Mouse (Mus musculus) neural tube, embryonic 14.5 days (tissue): ENCODE data around the gene Mamdc2. TPM values are rescaled to one million over a fixed set of nuclear protein-coding genes. Genes with fewer than 3 reads are reported as not detected.
"Not testable (repeated sequence)": the region's sequence is repeated elsewhere in the genome, so short reads cannot be mapped to it uniquely, and the experiment has no call there.

Experiments
- ATAC-seq: fragments of 200-750 bp; cut with Nextera tagmentation; 2 replicates; pipeline ENCODE4 v1.8.0; 2017; ENCODE audit warnings: low read depth, mild to moderate bottlenecking, moderate TSS enrichment, moderate library complexity
- H3K27ac ChIP-seq: fragments of 300-500 bp; sonication (generic); 2 replicates; pipeline ENCODE4 v1.5.1; 2014; ENCODE audit warnings: low read depth, mild to moderate bottlenecking, control low read depth, low read length, moderate library complexity, mixed read lengths
- H3K27me3 ChIP-seq: fragments of 300-500 bp; sonication (generic); 2 replicates; pipeline ENCODE4 v1.6.1; 2014; ENCODE audit warnings: low read length; ENCODE audit not compliant: control insufficient read depth, insufficient read depth
- H3K36me3 ChIP-seq: fragments of 300-500 bp; sonication (generic); 2 replicates; pipeline ENCODE4 v1.6.1; 2014; ENCODE audit warnings: low read length, mixed read lengths; ENCODE audit not compliant: control insufficient read depth, insufficient read depth
- H3K4me1 ChIP-seq: fragments of 300-500 bp; sonication (generic); 2 replicates; pipeline ENCODE4 v1.6.1; 2014; ENCODE audit warnings: low read length; ENCODE audit not compliant: control insufficient read depth, insufficient read depth
- H3K4me2 ChIP-seq: fragments of 300-500 bp; sonication (generic); 2 replicates; pipeline ENCODE4 v1.6.1; 2014; ENCODE audit warnings: mild to moderate bottlenecking, low read depth, low read length, control low read depth
- H3K4me3 ChIP-seq: fragments of 300-500 bp; sonication (generic); 2 replicates; pipeline ENCODE4 v1.5.1; 2014; ENCODE audit warnings: low read depth, low read length, control low read depth, mixed read lengths
- H3K9ac ChIP-seq: fragments of 300-500 bp; sonication (generic); replicated peaks from 2 replicates; pipeline ENCODE4 v1.6.1; 2014; ENCODE audit warnings: low read depth, mild to moderate bottlenecking, control low read depth, low read length, mixed read lengths
- H3K9me3 ChIP-seq: fragments of 300-500 bp; sonication (generic); 2 replicates; pipeline ENCODE4 v1.6.1; 2016; ENCODE audit warnings: low read length; ENCODE audit not compliant: control insufficient read depth
- WGBS: fragments of 180-500 bp; shearing (Covaris S2); extraction: QIAGEN DNeasy Blood & Tissue Kit; methylation state at CpG from one replicate; pipeline ENCODE4 v1.1.7; 2014; 5-methylcytosine and 5-hydroxymethylcytosine counted together
- polyA plus RNA-seq: library from polyadenylated mRNA; unstranded; fragments of >200 nt; fragmentation: Nextera tagmentation; extraction: Ambion mirVana; gene quantifications from 2 replicates; pipeline ENCODE4 v1.2.1, GENCODE M21; 2014

Gene Mamdc2
- 1.1 and 1.6 TPM in 2 replicates for polyA plus RNA-seq

DNA sequence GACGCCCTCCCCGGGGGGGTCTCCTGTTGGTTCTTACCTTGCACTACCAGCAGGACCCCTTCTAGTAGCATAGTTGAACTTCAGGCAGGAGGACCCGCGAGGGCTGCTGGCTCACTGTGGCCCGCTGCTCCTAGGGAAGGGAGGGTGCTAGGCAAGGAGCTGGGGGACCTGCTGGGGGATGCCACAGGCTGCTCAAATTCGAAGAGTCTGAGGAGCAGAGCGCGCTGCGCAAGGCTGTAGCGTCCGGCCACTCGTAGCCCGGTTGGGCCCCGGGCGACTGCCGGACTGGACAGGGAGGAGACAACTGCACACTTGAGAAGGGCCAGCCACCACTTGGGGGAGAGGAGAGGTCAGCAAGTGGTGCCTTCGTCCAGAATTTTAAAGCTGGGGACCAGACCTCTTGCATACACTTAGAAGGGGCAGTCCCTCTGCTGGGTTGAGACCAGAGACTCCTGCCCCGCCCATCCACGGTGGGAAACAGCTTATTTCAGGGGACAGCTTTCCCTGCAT lies at the start of gene Mamdc2:
TSS of gene Mamdc2 (minus strand) at position 455 of the 510 bp plus-strand sequence.
- WGBS: 0% methylated on average over 19 of the region's 19 CpGs
- H3K27ac ChIP-seq: no peak within 1 kb of the TSS
- ATAC-seq: peak; percentile 74; the same call in 1 of the 2 replicates
- H3K27me3 ChIP-seq: 0 out of 2 replicates have a peak, but pooled peaks cover 2% of the 10 kb centered on the region
- H3K9ac ChIP-seq: 0 out of 2 replicates have a peak within 1 kb of the TSS, but pooled peaks have one; percentile 8
- H3K4me3 ChIP-seq: peak within 1 kb of the TSS; percentile 30
- no peaks in the 10 kb centered on the region for H3K9me3 ChIP-seq
- H3K4me1 ChIP-seq: peaks cover 7% of the 10 kb centered on the region; the same call in 1 of the 2 replicates
- peak within 1 kb of the TSS; percentile 81 for H3K4me2 ChIP-seq
- no peaks in the 10 kb centered on the region for H3K36me3 ChIP-seq

DNA sequence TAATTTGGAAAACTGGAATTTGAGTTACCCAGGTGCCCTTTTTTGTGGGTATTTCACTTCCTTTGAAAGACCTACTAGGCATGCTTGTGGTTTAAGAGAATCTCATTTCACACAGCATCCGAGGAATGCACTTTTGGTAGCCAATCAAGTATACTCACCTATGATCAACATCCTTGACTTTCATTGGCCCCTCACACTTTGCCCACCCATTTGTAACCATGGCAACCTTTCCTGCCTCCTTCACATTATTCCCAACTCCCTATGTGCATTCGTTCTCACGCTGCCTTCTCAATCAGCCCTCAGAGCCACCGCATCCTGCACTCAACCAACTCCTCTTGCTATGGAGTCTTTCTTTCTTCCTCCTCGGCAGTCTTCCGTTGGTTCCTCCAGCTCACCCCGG lies 49.8 kb upstream of the Mamdc2 start:
- no peaks in the 10 kb centered on the region for H3K27me3 ChIP-seq
- no peak for ATAC-seq
- 0 out of 2 replicates have a peak, but pooled peaks cover 5% of the 10 kb centered on the region for H3K4me1 ChIP-seq
- H3K9ac ChIP-seq: no peak overlapping the region
- 82% methylated on average over 7 of the region's 7 CpGs for WGBS
- H3K4me2 ChIP-seq: no peak overlapping the region
- no peak overlapping the region for H3K27ac ChIP-seq
- no peaks in the 10 kb centered on the region for H3K36me3 ChIP-seq
- H3K4me3 ChIP-seq: no peak overlapping the region
- H3K9me3 ChIP-seq: no peaks in the 10 kb centered on the region

DNA sequence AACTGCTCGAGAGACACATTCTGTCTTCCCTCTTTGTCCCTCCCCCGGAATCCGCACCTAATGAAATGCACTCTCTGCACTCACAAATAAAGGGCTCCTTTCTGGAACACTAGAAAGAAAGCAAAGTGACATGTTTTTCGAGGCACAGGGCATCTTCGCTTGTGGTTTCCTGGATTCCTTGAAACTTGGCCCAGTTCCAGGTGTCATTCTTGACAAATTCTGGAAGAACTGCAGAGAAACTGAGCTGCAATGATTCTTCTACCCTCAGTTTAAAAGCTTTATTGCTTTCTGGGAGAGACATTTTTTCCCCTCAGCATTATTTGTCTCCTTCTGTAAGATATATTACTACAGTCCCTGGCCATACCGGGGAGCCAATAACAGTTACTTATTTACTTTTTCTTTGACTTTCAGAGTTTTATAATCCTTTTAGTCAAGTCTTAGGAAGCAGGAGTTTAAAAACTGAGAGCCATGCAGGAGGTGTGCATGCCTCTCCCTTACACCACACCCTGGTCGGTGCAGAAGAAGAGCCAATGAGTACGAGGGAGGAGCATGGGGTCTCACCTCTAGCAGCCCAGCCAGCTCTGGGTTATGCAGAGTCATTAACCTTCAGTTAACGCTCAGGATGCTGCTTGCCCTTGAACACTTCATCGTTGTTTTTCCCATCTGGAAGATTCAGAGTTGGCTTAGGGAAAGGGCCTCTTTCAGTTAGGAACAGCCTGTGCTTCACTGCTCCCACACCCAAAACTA lies 49.1 kb upstream of the Mamdc2 start:
- WGBS: 57% methylated on average over 10 of the region's 10 CpGs
- H3K4me3 ChIP-seq: no peak overlapping the region
- no peak for ATAC-seq
- H3K36me3 ChIP-seq: no peaks in the 10 kb centered on the region
- no peak overlapping the region for H3K27ac ChIP-seq
- H3K27me3 ChIP-seq: no peaks in the 10 kb centered on the region
- H3K4me1 ChIP-seq: 0 out of 2 replicates have a peak, but pooled peaks cover under 1% of the 10 kb centered on the region
- H3K9ac ChIP-seq: no peak overlapping the region
- H3K9me3 ChIP-seq: no peaks in the 10 kb centered on the region
- no peak overlapping the region for H3K4me2 ChIP-seq

DNA sequence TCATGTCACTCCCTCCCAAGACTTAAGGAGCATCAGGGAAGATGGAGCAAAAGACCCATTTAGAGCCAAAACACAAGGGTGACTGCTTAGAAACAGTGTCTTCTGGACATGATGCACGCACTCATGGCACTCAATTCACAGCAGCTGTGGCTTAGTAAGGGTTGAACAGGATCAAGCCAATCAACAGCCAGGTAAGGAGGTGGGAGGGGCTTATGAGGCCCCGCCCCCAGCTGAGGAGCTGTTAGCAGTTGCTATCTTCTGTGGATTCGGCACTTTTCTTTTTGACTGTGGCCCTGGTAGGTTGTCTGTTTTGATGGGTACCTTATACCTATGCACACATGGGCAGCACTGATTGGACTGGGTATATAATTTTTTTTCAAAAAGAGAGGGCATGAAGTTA lies 48.3 kb upstream of the Mamdc2 start:
- Histone ChIP-seq H3K4me3 (no peak overlapping the region), H3K9me3 (no peaks in the 10 kb centered on the region), H3K27me3 (no peaks in the 10 kb centered on the region), H3K9ac (no peak overlapping the region), H3K4me2 (no peak overlapping the region), H3K36me3 (no peaks in the 10 kb centered on the region), H3K27ac (peak overlapping the region; percentile 34; the same call in 1 of the 2 replicates), H3K4me1 (no peaks in the 10 kb centered on the region)
- WGBS: 97% methylated on average over 3 of the region's 3 CpGs
- ATAC-seq: no peak

DNA sequence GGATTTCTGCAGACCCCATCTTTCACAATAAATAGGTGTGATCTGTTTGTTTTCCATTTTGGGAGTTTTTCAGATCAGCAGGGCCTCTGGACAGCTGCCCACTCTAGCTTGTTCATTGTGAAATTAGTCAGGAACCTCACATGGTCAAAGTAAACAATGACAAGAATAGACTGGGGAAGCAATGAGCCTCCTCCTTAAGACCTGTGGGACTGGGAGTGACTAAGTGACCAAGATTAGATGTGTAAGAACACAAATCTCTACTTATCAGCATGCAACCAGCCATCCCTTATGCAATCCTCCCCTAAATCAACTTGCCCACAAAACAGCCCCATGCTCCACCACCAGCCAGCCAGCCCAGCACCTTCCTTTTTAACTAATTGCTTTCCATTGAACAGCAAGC lies 44.4 kb upstream of the Mamdc2 start:
- no peak overlapping the region for H3K27ac ChIP-seq
- no peaks in the 10 kb centered on the region for H3K36me3 ChIP-seq
- ATAC-seq: no peak
- no peaks in the 10 kb centered on the region for H3K4me1 ChIP-seq
- no peak overlapping the region for H3K4me3 ChIP-seq
- H3K9me3 ChIP-seq: no peaks in the 10 kb centered on the region
- no peaks in the 10 kb centered on the region for H3K27me3 ChIP-seq
- no peak overlapping the region for H3K4me2 ChIP-seq
- no peak overlapping the region for H3K9ac ChIP-seq

DNA sequence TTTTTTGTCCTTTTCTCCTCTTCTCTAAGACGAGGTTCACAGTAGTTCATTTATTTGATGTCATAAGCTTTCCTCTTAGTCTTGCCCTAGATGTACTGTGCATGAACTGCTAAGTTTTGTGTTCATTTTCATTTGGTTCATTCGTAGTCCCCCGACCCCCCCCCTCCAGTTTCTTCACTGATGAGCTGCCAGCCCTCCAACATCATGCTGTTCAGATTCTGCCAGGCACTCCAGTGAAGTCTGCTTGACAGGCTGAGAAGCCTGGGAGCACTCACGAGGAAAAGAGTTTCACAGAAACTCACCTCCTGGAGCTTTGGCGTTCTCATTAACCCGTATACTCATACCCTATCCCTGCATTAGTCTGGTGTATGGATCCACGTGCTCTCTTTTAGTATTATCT lies 42.5 kb upstream of the Mamdc2 start:
- 45% methylated on average over 7 of the region's 7 CpGs for WGBS
- not testable (repeated sequence) for H3K27ac ChIP-seq, H3K9me3 ChIP-seq, ATAC-seq, H3K4me3 ChIP-seq, H3K36me3 ChIP-seq, H3K4me2 ChIP-seq, H3K4me1 ChIP-seq, H3K27me3 ChIP-seq, H3K9ac ChIP-seq

DNA sequence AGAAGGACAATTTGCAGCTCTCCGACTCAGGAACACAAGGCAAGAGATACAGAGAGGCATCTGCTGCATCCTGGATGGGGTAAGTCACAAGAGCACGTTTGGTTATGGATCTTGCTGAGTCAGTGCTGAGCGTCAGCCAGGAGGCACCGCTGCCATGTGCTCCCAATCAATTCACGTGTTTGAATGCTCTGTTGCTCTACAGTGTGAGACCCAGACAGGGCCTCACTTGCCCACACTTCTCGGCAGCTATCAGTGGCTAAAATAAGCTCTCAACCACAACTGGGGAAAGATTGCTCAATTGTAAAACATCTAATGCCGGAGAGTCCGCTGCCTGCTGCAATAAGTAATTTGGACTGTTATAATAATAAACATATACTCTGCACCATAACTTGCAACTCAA lies 41.5 kb upstream of the Mamdc2 start:
- 55% methylated on average over 8 of the region's 8 CpGs for WGBS
- no peak for ATAC-seq
- no peaks in the 10 kb centered on the region for H3K4me1 ChIP-seq
- H3K36me3 ChIP-seq: no peaks in the 10 kb centered on the region
- no peaks in the 10 kb centered on the region for H3K27me3 ChIP-seq
- no peak overlapping the region for H3K4me3 ChIP-seq
- H3K9ac ChIP-seq: no peak overlapping the region
- no peaks in the 10 kb centered on the region for H3K9me3 ChIP-seq
- H3K4me2 ChIP-seq: no peak overlapping the region
- no peak overlapping the region for H3K27ac ChIP-seq

DNA sequence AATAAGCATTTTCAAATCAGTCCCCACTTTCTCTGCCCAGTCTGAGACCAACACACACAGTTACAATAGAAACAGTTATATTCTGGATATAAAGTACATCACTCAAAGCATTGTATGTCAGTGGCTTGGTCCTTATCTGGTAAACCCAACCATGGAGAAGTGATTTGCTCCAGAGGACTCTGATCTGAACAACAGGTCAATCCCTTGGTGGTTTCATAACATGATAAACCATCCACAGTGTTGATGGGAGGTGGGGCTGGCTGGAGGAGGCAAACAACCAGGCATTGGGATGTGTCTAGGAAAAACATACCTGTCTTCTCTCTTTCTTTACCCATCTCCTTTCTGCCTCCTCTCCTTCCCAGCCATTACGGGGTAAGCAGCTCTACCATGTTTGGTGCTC lies 39.2 kb upstream of the Mamdc2 start:
- Histone ChIP-seq H3K27me3 (no peaks in the 10 kb centered on the region), H3K4me3 (no peak overlapping the region), H3K4me2 (no peak overlapping the region), H3K9me3 (no peaks in the 10 kb centered on the region), H3K4me1 (no peaks in the 10 kb centered on the region), H3K36me3 (no peaks in the 10 kb centered on the region), H3K27ac (no peak overlapping the region), H3K9ac (no peak overlapping the region)
- 88% methylated on average over 1 of the region's 1 CpGs for WGBS
- no peak for ATAC-seq

DNA sequence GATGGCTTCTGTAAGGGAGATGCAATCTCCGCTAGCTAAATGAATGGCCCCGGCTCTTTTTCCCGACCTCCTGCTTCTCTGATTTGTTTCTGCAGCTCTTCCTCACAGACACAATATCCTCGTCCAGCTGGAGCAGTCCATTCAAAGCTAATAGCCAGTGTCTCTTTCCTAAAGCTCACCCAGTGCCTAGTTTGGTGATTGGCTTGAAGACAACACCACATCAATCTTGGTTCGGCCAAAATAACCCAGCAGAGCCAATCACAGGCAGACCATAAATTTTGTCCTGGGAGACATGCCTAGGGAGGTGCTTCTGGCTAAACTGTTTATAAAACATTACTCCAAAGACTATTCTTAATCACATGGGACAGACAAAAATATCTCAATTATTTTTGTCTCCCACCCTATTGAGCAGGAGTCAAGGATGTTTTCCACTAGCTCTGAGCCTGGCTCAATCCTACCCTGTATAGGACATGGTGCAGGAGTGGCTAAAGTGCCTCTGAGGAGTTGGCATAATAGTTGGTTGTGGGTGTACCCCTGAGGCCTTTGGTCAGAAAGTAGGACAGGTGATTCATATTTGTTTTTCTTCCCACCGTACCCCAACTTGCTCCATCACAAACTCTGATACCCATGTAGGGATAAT lies 38.5 kb upstream of the Mamdc2 start:
- H3K9me3 ChIP-seq: no peaks in the 10 kb centered on the region
- 64% methylated on average over 6 of the region's 6 CpGs for WGBS
- H3K27ac ChIP-seq: no peak overlapping the region
- H3K4me2 ChIP-seq: no peak overlapping the region
- no peaks in the 10 kb centered on the region for H3K36me3 ChIP-seq
- no peak overlapping the region for H3K9ac ChIP-seq
- no peak for ATAC-seq
- no peaks in the 10 kb centered on the region for H3K27me3 ChIP-seq
- H3K4me3 ChIP-seq: no peak overlapping the region
- H3K4me1 ChIP-seq: no peaks in the 10 kb centered on the region
